Mouse (Mus musculus) urinary bladder, postnatal 10 days (tissue): ENCODE measurements around the gene Cuedc1.

Source experiments
- DNase-seq: peaks from one replicate; pipeline ENCODE4 v3.0.0; 2022; ENCODE audit warnings: low spot score

The Cuedc1 gene

DNA sequence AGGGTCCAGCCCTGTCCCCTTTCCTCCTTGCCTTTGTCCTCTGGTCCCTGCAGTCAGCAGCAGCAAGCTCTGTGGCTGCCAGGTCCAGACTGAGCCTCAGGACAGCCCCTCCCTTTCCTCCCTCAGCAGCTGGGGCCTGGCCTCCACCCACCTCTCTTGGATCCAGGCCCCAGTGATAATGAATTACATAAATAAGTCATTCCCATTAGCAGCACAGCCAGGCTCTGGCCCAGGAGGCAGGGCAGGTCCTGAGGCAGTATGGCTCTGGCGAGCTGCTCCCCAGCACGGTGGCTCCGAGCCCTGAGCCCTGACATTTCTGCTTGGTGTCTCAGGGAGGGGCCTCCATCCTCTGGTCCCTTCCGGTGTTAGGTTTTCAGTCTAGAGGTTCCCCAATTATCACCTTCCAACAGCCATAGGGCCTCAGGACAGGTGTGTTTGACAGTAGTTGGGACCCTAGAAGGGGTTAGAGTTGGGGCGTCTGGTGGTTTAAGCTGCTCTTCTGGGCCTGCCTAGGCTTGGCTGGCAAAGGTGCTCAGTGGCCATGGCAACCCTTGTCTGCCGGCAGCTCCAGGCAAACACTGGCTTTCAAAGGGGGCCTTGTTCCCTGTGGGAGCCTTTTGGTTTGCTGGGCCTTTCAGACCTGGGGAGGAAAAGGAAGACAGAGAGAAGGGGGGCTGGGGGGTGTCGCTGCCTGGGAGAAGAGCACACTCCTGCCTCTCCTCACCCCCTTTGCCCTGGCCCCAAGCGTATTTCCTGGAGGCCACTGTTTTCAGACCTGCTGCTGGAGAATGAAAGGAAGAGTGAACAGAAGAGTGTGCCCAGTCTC is 21.2 kb downstream of the Cuedc1 start:
- DNase-seq: no peak

DNA sequence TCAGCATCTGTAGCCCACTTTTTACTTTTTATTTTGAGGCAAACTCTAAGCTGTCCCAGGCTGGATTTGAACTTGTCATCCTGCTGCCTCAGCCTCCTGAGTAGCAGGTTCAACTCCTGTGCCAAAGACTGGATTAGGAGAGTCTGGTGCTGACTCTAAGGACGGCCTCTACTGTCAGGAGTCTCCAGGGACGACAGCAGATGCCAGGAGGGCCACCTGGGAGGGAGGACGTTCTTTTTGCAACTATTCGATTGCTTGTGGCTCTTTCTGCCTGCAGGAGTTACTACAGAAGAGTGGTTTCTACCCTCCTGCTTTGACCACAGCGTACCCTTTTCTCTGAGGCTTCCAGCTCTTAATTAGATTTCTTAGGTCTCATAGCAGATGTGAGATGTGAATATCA is 24.7 kb downstream of the Cuedc1 start:
- DNase-seq: no peak

DNA sequence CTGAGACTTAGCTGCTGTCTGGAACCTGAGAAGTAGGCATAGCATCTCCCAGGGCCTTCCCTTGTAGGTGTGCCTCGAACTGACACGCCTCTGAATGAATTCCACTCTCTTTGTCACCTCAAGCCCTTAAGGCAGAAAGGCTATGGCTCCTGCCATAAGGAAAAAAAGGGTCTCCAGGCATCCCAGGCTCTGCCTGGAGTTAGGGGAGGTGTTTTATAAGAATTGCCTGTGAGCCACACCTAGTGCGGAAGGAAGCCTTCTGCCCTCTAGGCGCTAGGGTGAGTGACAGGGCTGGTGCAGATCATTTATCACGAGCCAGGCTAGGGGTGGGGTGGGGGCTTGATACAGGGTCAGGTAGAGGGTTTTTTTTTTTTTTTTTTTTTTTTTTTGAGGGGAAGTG is 25.2 kb downstream of the Cuedc1 start:
- DNase-seq: no peak

DNA sequence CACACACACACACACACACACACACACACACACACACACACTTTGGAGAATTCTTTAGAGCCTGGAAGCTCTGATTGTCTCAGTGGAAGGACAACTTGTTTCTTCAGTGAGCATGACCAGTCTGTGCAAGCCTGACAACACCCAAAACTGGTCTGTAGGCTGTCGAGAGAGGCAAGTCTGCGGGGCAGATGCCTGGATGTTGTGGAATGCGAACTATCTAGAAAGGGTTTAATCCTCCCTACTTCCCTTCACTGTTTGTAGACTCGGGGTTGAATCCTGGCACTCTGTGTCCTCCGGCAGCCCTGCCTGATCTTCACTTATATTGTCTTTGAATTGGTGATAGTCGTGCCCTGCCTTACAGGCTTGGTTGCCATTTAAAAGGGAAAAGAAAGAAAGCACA is 25.9 kb downstream of the Cuedc1 start:
- DNase-seq: no peak

DNA sequence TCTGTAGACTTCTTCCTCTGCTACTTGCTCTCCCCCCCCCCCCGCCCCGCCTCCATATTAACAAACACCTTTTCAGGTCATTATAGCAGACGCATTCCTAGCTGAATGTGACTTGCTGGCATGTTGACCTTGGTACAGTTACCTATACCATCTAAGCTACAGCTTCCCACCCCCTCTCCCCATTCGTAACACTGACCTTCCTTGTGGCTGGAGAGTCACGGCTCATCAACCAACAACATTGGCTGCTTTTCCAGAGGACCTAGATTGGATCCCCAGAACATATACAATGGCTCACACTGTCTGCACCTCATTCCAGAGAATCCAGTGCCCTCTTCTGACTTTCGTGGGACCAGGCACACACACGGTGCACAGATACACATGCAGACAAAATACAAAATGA is 27.6 kb downstream of the Cuedc1 start:
- no peak for DNase-seq

DNA sequence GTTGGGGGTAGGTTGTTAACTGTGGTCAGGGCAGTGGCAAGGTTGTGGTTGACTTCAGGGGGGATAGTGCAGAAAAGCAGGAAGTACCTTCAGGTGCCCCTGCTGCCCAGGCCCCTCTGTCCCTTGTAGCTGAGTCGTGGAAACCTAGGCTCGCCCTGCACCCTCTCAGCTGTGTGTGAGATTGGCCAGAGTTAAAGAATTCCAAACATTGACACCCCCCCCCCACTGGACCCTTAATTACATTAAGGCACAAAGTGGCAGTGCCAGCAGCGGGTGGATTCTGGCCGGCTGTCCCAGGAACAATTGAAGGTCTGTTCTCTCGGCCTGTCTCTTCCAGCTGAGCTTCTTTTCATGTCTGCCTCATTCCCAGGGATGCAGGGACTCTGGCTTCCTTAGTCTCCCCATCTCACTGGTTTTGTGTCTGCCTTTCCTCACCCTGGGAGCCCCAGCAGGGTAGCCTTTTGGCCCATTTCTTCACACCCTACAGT is 28.5 kb downstream of the Cuedc1 start:
- no peak for DNase-seq

DNA sequence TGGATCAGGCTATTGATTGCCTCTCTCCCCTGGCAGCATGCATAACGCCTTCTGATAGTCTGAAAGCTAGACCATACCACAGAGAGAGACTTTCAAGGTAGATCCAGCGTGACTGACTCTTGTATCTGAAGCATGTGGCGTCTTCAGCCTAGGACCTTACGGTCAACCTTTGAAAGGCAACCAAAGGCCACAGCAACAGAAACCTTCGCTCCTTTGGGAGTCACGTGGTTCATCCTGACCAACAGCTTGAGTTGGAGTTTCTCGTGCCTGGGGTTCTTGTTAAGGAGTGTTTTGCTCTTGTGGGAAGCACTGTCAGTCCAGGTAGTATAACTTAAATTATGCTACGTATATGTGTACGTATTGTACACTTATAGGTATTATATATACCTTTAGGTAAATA is 30.6 kb downstream of the Cuedc1 start:
- DNase-seq: no peak

DNA sequence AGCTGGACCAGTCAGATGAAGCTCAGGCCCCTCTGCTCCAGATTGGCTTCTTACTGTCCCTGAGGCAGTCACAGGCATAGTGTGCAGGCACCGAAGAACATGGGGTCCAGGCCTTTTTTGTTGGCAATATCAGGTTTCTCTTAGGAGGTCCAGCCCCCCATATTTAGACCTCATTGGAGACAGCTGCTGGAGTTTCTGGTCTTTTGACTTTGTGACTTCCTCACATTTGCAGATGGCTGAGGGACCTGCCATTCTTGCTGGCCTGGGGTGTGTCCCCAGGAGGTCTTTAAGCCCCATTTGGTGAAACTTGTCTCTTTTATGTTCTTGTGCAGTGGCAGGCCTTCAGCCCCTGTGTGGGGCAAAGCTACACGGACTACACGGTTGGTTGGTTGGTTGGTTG is 31.4 kb downstream of the Cuedc1 start:
- DNase-seq: no peak

DNA sequence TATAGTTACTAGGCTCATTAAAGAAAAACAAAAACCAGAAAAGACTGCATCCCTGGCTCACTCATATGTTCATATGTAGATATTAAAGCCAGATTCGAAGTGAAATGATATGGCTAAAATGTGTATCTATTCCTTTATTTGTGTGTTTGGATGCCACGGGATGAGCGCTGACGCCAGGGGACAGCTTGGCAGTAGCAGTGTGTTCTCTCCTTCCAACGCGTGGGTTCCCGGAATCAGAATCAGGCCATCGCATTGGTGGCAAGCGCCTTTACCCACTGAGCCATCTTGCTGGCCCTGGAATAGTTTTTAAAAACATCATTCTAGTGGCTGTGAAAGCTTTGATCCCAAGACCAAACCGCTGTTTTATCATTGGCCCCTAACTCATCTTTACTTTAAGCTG is 32.1 kb downstream of the Cuedc1 start:
- DNase-seq: no peak

DNA sequence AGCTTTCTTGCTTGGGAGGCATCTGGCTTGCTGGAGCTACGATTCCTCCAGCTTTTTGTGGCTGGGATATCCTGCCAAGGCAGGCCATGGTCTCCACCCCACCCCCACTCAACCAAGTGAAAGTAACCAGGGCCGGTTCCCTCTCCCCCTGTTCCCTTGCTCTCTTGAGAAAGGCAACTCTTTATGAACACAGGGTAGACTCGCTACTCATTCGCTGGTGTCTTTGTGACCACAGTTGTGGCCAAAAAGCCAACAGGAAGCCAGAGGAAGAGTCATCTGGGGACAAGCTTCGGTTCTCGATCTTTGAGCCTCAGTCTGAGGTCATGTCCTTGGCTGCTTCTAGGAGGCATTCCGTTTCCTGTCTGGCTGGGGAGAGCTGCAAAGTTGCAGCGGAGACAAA is 34.0 kb downstream of the Cuedc1 start:
- DNase-seq: no peak

DNA sequence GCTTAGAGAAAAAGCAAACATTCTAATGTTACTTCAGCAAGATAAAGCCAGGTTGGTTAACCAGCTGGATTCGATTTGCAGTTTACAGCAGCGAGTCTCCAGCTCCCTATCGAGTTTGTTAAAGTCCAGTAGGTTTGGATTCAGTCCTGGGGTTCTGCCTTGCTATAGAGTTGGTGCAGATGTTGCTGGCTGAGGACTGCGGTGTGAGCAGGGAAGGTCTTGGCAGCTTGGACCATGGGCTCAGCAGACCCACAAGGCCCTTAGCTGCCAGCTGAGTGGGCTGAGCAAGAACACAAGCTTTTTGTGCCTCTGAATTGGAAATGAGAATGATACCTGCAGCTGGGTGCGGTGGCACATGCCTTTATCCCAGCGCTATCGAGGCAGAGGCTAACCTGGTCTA is 37.4 kb downstream of the Cuedc1 start:
- no peak for DNase-seq

DNA sequence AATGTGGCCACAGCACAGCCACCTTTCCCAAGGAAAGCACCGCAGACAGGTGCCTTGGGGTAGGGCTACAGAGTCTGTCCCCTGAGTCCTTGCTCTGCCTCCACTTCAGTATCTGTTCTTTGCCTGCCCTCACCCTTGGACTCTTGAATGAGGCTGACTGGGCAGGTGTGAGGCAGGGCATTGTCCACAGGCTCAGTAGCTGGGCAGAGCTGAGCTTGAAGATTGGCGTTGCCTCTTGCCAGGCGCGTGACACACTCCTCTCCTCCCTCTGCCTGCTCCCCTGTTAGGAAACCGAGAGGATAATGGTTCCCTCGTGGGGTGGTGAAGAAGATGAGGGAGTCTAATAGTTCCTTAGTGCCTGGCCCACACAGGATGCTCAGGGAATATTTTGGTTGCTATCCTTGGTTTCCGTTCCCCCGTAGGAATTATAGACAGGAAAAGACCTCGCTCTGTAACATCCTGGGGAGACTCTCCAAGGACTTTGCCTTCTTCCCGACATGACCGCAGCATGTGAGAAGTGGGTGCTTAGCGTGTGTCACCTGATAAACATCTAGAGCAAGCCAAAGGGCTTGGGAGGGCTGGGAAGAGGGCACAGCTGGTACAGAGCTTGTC is 40.1 kb downstream of the Cuedc1 start:
- no peak for DNase-seq

DNA sequence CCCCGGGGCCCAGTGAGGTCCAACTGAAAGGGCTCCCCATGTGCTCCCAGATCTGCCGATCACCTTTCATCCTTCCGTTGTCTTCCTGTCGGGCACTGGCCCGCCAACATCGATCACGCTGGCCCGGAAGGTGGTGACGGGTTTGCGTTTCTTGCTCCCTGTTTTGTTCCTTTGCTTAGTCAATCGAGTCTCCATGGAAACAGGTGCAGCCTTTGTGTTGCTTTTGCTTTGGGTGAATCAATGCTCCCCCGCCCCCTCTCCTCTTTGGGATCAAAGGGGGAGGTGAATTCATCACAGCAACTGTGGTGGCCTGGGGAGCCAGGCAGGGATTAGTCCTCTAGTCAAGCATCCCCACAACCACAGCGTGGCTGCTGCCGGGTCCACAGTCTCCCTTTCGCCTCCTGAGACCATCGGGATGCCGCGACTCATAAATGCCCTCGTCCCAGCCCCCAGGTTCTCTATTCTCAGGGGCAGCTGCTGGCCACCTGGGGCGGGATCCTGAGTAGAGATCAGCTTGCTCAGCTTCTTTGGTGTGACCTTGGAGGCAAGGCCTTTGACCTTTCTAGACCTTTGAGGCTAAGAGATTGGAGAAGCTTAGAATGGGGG is 41.5 kb downstream of the Cuedc1 start:
- no peak for DNase-seq

DNA sequence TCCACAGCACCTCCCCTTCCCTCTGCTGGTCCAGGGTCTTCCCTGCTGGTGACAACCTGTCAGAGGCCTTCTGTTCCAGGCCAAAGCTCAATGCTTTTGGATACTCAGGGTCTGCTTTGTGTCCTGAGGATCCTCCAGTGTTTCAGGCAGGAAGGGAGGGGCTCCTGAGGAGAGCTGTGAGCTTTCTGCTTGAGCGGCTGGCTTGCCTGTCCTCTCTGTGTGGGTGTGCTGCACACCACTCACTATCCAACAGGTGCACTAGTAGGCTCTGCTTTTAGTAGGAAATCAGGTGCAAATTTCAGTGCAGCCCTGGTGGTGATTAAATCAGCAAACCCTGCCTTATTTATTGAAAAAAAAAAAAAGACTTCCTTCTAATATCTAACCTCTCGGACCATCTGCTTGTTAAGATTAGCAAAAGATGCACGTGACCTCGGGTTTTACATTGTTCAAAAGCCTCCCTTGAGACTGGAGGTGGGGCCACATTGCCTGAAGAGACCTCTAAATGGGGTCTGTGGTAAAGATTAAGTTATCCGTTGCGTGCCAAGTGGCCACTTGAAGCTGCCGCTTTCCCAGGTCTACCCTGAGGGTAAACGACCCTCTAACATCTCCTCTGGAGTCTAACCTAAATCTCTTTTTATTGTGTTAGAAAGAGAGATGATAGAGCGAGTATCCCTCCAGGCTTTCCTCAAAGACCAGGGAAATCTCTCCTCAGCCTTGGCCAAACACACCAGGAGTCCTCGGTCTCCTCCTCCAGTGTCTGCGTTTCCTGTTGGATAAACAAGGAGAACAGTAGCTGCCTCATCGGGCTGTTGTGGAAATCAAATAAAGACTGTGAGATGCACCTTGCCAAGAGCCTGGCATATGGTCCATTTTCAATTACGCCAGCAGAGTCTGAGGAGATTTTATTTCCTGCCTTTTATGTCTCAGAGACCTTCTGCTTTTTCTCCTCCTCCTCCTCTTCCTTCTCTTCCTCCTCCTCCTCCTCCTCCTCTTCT is 42.5 kb downstream of the Cuedc1 start:
- DNase-seq: no peak

DNA sequence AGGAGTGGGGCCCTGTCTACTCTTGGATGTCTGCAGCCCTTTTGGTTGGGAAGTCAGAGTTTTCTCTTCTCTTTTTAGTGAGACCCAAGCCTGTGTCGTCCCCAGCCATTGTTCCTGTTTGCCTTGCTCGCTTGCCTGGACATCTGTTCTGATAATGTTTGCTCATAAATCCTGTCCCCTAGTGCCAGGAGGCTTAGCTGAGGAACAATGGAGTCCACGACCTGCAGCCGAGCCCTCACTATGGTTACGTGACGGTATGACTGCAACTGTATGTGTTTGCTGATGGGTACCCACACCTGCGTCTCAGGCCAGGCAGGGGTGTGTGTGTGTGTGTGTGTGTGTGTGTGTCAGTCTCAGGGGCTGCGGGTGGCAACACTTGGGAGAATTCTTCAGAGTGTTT is 44.5 kb downstream of the Cuedc1 start:
- no peak for DNase-seq

DNA sequence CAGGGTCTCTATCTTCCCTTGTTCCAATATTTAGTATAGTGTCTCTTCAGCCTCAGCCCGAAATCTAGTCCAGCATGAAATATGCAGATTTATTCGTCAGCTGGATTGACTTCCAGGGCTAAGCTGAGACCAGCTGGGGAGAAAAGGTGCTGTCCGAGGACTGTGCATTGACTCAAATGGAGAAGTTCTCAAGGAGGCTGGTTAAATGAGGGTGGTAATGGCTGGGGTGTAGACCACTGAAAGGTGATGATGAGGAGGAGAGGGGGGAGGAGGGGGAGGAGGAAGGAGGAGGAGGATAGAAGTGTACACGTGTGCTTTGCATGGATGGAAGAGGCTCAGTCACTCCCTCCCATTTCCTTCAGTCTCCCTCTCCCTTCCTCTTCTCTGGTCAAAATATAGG is 46.2 kb downstream of the Cuedc1 start:
- DNase-seq: no peak

DNA sequence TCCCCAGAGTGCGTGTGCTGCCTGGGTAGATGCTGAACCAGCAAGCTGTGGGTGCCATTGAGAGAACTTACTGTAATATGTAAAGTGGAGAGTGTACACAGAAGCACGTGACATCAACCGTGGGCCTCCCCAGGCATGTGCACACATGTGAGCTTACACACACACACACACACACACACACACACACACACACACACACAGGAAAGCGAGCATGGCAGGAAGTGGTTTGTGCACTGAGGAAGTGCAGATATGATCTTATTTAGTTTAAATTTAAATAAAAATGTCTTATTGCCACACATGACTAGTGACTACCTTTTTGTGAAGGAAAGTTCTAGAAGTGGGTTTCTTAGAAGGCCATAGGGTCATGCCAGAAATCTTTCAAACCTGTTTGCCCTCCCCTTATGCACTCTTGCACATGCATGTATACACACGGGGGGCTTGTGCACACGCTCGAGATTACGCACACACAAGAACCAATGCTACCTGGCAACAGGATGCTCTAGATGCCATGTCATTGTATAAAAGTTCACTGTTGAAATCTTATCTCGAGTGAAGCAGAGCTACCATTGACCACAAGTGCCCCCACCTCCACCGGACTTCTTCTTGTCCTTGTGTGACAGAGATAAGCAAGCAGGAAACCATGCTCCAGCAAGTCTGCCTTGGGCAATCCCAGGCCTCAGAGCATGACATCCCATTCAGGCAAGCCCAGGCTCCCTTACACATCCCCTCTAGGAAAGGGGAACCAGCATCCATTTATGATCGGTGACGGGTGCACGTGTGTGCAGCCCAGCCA is 47.6 kb downstream of the Cuedc1 start:
- no peak for DNase-seq

DNA sequence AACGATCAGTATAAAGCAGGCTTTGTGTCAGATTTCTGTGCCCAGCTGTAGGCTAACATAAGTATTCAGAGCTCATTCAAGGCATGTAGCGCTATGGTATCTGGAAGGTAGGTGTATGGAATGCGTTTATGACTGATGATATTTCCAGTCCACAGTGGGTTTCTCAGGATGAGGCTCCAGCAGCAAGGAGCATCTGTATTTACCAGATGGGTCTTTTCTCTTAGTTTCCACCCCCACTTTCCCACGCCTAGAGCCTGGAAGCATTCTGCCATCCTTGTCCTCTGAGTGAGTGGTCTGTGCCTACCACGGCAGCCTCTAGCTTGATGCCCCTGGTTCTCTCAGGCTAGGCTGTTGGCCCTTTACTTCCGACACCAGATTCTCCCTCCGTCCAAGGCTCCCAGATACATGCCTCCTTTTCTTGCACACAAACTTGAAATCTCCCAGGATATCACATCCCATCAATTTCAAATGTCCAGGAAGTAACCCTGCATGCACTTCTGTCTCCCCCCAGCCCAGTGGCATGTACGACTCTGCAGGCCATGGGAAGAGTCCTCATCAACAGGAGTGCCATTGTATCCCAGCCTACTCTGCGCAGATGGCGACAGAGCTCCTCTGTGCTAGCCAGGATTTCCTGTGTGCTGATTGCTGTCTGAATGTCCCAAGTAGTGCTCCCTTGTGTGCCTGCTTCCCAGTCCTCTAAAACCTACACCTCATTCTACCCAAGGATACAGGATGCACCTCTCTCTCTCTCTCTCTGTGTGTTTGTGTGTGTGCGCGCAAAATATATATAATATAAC is 48.6 kb downstream of the Cuedc1 start:
- no peak for DNase-seq

DNA sequence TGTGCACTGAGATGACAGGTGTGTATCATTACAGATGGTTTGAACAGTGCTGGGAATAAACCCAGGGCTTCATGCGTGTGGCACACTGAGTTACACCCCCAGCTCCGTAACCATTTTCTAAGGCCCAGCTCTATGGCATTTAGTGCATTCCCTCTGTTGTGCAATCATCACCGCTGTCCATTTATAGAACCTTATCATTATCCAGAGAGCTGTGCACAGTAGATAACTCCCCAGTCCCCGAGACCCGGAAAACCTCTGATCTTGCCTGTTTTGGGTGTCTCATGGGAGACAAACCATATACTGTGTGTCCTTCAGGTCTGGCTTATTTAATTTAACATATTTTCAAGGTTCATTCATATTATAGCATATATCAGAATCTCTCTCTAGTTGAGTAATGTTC is 49.5 kb downstream of the Cuedc1 start:
- DNase-seq: no peak

DNA sequence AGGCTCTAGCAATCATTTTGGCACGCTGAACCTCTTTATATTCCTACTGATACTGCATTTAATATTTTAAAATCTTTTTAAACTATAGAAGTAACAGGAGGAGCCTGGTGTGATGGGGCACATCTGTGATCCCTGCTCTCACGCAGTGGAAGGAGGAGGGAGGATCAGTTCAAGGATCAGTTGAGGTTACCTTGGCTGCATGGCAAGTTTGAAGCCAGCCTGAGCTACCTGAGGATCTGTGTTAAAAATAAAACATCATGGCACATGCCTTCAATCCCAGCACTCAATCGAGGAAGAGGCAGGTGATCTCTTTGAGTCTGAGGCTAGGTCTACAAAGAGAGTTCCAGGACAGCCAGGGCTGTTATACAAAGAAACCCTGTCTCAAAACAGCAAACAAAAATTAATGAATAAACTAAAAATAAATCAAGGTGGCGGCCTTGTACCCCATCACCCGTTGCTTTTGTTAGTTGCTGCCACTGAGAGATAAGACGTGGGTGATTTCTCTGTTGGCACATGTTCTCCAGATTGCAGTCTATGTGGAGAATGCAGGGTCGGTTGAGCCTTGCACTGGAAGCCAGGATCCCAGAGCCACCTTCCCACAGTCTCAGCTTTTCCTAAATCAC is 50.3 kb downstream of the Cuedc1 start:
- no peak for DNase-seq
